Mouse (Mus musculus) MEL (cell line): Measurements from ENCODE around the gene Dusp27. TPM values are rescaled to one million over a fixed set of nuclear protein-coding genes. Genes with fewer than 3 reads are reported as not detected.

Source experiments
- DNase-seq: peaks from one replicate; pipeline ENCODE4 v3.0.0; 2011; ENCODE audit warnings: low read depth, low spot score
- H3K27ac ChIP-seq: 2 replicates; pipeline ENCODE4 v1.5.1; 2012; ENCODE audit warnings: low read depth, mild to moderate bottlenecking, control low read depth, low read length, moderate library complexity; ENCODE audit not compliant: control insufficient read depth
- H3K27me3 ChIP-seq, 2 experiments: fragments of 150-350 bp in 1 of 2; sonication (generic) in 1 of 2; 2 replicates each; pipeline ENCODE4 v1.6.1; 2012; ENCODE audit warnings: low read length in 2 of 2, mild to moderate bottlenecking in 2 of 2, improper control_type of control experiment in 1 of 2, moderate library complexity in 1 of 2; ENCODE audit not compliant: insufficient read depth in 2 of 2, control insufficient read depth in 1 of 2
- H3K36me3 ChIP-seq, 2 experiments: 2 replicates each; pipeline ENCODE4 v1.6.1; 2012 to 2014; ENCODE audit warnings: low read length in 2 of 2, improper control_type of control experiment in 1 of 2, inconsistent platforms in 1 of 2, mild to moderate bottlenecking in 1 of 2; ENCODE audit not compliant: insufficient read depth in 2 of 2, control insufficient read depth in 1 of 2
- H3K4me1 ChIP-seq, 2 experiments: fragments of 150-350 bp in 1 of 2; sonication (generic) in 1 of 2; 2 replicates each; pipeline ENCODE4 v1.6.1; 2012; ENCODE audit warnings: low read length in 2 of 2, improper control_type of control experiment in 1 of 2, mild to moderate bottlenecking in 1 of 2; ENCODE audit not compliant: insufficient read depth in 2 of 2, control insufficient read depth in 1 of 2
- H3K4me3 ChIP-seq, 2 experiments: fragments of 150-350 bp in 1 of 2; sonication (generic) in 1 of 2; 2 replicates each; pipeline ENCODE4 v1.5.1; 2012; ENCODE audit warnings: low read depth in 2 of 2, low read length in 2 of 2, mild to moderate bottlenecking in 2 of 2, moderate library complexity in 2 of 2, control low read depth in 1 of 2, improper control_type of control experiment in 1 of 2; ENCODE audit not compliant: control insufficient read depth in 1 of 2, insufficient read depth in 1 of 2
- H3K79me2 ChIP-seq: 2 replicates; pipeline ENCODE4 v1.6.1; 2012; ENCODE audit warnings: mild to moderate bottlenecking, low read length, moderate library complexity; ENCODE audit not compliant: control insufficient read depth, poor library complexity, insufficient read depth
- H3K9ac ChIP-seq: 2 replicates; pipeline ENCODE4 v1.6.1; 2012; ENCODE audit warnings: low read depth, mild to moderate bottlenecking, control low read depth, low read length, moderate library complexity; ENCODE audit not compliant: control insufficient read depth, poor library complexity, severe bottlenecking
- H3K9me3 ChIP-seq: fragments of 150-350 bp; sonication (generic); replicated peaks from 2 replicates; pipeline ENCODE4 v1.6.1; 2012; ENCODE audit warnings: mild to moderate bottlenecking, low read length, improper control_type of control experiment, moderate library complexity; ENCODE audit not compliant: insufficient read depth
- BHLHE40 ChIP-seq: IDR thresholded peaks from 2 replicates; pipeline ENCODE4 v1.6.1; 2012; ENCODE audit warnings: low read depth, mild to moderate bottlenecking, inconsistent platforms, low read length, improper control_type of control experiment, borderline replicate concordance
- CHD1 ChIP-seq: IDR thresholded peaks from 2 replicates; pipeline ENCODE4 v1.6.1; 2012; ENCODE audit warnings: low read depth, mild to moderate bottlenecking, inconsistent platforms, low read length, improper control_type of control experiment
- ELF1 ChIP-seq: IDR thresholded peaks from 2 replicates; pipeline ENCODE4 v1.6.1; 2014; ENCODE audit warnings: low read depth, mild to moderate bottlenecking, inconsistent platforms, low read length, improper control_type of control experiment, moderate library complexity
- EP300 ChIP-seq, 2 experiments: IDR thresholded peaks; 2 replicates each; pipeline ENCODE4 v1.6.1; 2011; ENCODE audit warnings: improper control_type of control experiment in 2 of 2, low read length in 2 of 2, low read depth in 1 of 2, mild to moderate bottlenecking in 1 of 2
- ETS1 ChIP-seq: IDR thresholded peaks from 2 replicates; pipeline ENCODE4 v1.6.1; 2012; ENCODE audit warnings: low read depth, mild to moderate bottlenecking, inconsistent platforms, low read length, improper control_type of control experiment, moderate library complexity
- GABPA ChIP-seq: IDR thresholded peaks from 2 replicates; pipeline ENCODE4 v1.6.1; 2012; ENCODE audit warnings: low read depth, mild to moderate bottlenecking, inconsistent platforms, low read length, improper control_type of control experiment, moderate library complexity
- MAFK ChIP-seq: IDR thresholded peaks from 2 replicates; pipeline ENCODE4 v1.6.1; 2011; ENCODE audit warnings: low read depth, mild to moderate bottlenecking, low read length, improper control_type of control experiment, borderline replicate concordance
- NELFE ChIP-seq: IDR thresholded peaks from 2 replicates; pipeline ENCODE4 v1.6.1; 2011; ENCODE audit warnings: low read depth, low read length, improper control_type of control experiment
- POLR2A ChIP-seq, 2 experiments: IDR thresholded peaks; 2 replicates each; pipeline ENCODE4 v1.6.1; 2011 to 2012; ENCODE audit warnings: low read length in 2 of 2, mild to moderate bottlenecking in 2 of 2, control low read depth in 1 of 2, improper control_type of control experiment in 1 of 2, low read depth in 1 of 2, moderate library complexity in 1 of 2; ENCODE audit not compliant: control insufficient read depth in 1 of 2, insufficient read depth in 1 of 2, poor library complexity in 1 of 2
- SMC3 ChIP-seq: IDR thresholded peaks from 2 replicates; pipeline ENCODE4 v1.6.1; 2011; ENCODE audit warnings: low read depth, low read length, improper control_type of control experiment
- TAL1 ChIP-seq: IDR thresholded peaks from 2 replicates; pipeline ENCODE4 v1.6.1; 2012; ENCODE audit warnings: mild to moderate bottlenecking, inconsistent platforms, low read length, moderate library complexity, mixed read lengths
- UBTF ChIP-seq: IDR thresholded peaks from 2 replicates; pipeline ENCODE4 v1.6.1; 2012; ENCODE audit warnings: low read depth, mild to moderate bottlenecking, inconsistent platforms, low read length, improper control_type of control experiment, moderate library complexity, borderline replicate concordance; ENCODE audit not compliant: insufficient read depth
- USF1 ChIP-seq: IDR thresholded peaks from 2 replicates; pipeline ENCODE4 v1.6.1; 2014; ENCODE audit warnings: low read depth, mild to moderate bottlenecking, inconsistent platforms, low read length, improper control_type of control experiment, moderate library complexity
- USF2 ChIP-seq, 2 experiments: IDR thresholded peaks; 2 replicates each; pipeline ENCODE4 v1.6.1; 2011 to 2012; ENCODE audit warnings: improper control_type of control experiment in 2 of 2, low read length in 2 of 2, borderline replicate concordance in 1 of 2, inconsistent platforms in 1 of 2, low read depth in 1 of 2, mild to moderate bottlenecking in 1 of 2; ENCODE audit not compliant: insufficient read depth in 1 of 2
- ZKSCAN1 ChIP-seq: IDR thresholded peaks from 2 replicates; pipeline ENCODE4 v1.6.1; 2012; ENCODE audit warnings: low read depth, mild to moderate bottlenecking, inconsistent platforms, low read length, improper control_type of control experiment, moderate library complexity
- ZMIZ1 ChIP-seq: IDR thresholded peaks from 2 replicates; pipeline ENCODE4 v1.6.1; 2012; ENCODE audit warnings: low read depth, mild to moderate bottlenecking, inconsistent platforms, low read length, improper control_type of control experiment, moderate library complexity
- ZNF384 ChIP-seq: IDR thresholded peaks from 2 replicates; pipeline ENCODE4 v1.6.1; 2012; ENCODE audit warnings: low read depth, mild to moderate bottlenecking, inconsistent platforms, low read length, improper control_type of control experiment
- polyA plus RNA-seq, 2 experiments: library from polyadenylated mRNA; stranded (reverse) in 1 of 2; unstranded in 1 of 2; fragments of >175 nt in 1 of 2; fragments of >200 nt in 1 of 2; gene quantifications; 2 replicates each; pipeline versions ENCODE4 v1.2.1 to v1.2.4; 2012; ENCODE audit warnings: low replicate concordance in 2 of 2, low read depth in 1 of 2; ENCODE audit not compliant: insufficient read length in 2 of 2, insufficient read depth in 1 of 2, missing spikeins in 1 of 2
- total RNA-seq: library from RNA; depleted of rRNA; stranded (reverse); fragments of 300-350 nt; gene quantifications from 2 replicates; pipeline ENCODE4 v1.2.3, GENCODE M21; 2012

The Dusp27 gene
- total and polyA plus RNA-seq, 3 experiments = not detected

DNA sequence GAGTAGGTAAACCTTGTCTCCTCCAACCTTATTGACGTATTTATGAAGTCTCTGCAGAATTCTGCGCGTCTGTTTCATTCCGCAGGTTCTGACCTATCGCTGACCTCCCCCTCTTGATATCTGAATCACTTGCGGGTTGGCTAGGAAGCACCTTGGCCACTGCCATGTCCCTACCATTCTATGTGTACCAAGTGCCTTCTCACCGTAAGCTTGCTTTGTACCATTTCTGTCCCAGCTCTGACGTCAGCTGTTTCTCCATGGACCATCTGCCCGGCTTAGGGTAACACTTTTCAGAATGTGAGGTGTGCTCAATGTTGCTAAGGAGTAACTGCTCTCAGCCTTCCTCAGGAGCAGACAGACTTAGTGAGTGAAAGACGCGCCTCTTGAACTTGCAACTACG, 43.1 kb upstream of the Dusp27 start:
- no peak for DNase-seq
- Histone ChIP-seq H3K9me3 (no peaks in the 10 kb centered on the region), H3K27ac (no peak overlapping the region), H3K79me2 (no peaks in the 10 kb centered on the region), H3K27me3 (peaks cover 0 to 1% of the 10 kb centered on the region in 2 experiments; a peak in 2 of 4 replicates), H3K4me3 (no peak overlapping the region), H3K4me1 (no peaks in the 10 kb centered on the region), H3K9ac (no peak overlapping the region), H3K36me3 (no peaks in the 10 kb centered on the region)
- TF ChIP-seq EP300 (IDR thresholded peaks at IDR 0.05; ENCODE audit: low read depth in 1 of 2, low read length in 2 of 2) (no peak), CHD1 (no peak), GABPA (no peak), ELF1 (no peak), USF2 (IDR thresholded peaks at IDR 0.05; ENCODE audit: borderline replicate concordance in 1 of 2, insufficient read depth in 1 of 2, low read depth in 1 of 2, low read length in 2 of 2) (no peak), BHLHE40 (no peak), USF1 (no peak), NELFE (no peak), SMC3 (no peak), TAL1 (no peak), POLR2A (IDR thresholded peaks at IDR 0.05; ENCODE audit: control insufficient read depth in 1 of 2, insufficient read depth in 1 of 2, low read depth in 1 of 2, low read length in 2 of 2, poor library complexity in 1 of 2) (no peak), ZKSCAN1 (no peak), UBTF (no peak), ZNF384 (no peak), ETS1 (no peak)

DNA sequence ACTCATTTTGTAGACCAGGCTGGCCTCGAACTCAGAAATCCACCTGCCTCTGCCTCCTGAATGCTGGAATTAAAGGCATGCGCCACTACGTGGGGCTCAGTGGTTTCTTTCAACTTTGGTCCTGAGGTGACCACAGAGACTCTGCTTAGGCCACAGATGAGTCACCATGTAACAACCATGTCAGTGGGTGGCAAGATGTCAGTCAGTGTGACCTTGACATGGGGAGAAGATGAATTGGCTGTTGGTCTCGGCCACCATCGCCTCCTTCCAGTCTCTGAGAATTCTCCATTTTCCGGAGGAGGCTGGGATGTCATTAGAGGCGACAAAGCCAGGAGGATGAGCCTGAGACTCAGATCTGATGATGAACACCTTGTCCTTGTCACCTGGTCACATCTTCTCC, 42.0 kb upstream of the Dusp27 start:
- no peak for TF ChIP-seq ZMIZ1
- TF ChIP-seq ELF1 = no peak
- TF ChIP-seq MAFK = no peak
- Histone ChIP-seq H3K9ac (no peak overlapping the region), H3K79me2 (no peaks in the 10 kb centered on the region), H3K4me1 (no peaks in the 10 kb centered on the region), H3K4me3 (no peak overlapping the region), H3K36me3 (no peaks in the 10 kb centered on the region), H3K27me3 (peaks cover 0 to 1% of the 10 kb centered on the region in 2 experiments; a peak in 2 of 4 replicates), H3K27ac (no peak overlapping the region), H3K9me3 (no peaks in the 10 kb centered on the region)
- no peak for DNase-seq
